Mouse (Mus musculus): Measurements from ENCODE around the gene Rpusd3.

DNA sequence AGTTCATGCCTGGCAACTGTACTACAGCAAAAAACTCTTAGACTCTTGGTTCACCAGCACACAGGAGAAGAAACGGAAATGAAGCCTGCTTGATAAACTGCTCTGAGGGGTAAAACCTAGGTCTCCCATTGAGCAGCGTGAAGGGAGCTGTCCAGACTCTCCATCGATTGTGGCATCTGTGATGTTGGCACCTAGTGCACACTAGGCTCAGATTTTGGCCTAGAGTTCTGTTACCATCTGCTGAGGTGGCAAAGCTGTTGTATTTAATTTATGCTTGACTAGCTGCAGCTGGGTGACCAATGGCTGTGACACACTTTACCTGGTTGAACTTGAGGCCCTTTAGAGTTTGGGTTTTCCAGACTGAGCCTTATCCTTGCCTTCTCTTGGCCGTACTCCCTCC is 28.5 kb upstream of the Rpusd3 start:
- TF ChIP-seq POLR2A (IDR thresholded peaks at IDR 0.05; ENCODE audit: borderline replicate concordance, extremely low read depth, low read depth, low read length) (no peak), CTCF (IDR thresholded peaks at IDR 0.05; ENCODE audit: insufficient read depth, low read length) (no peak)
